Mouse (Mus musculus): ENCODE measurements at regions not wholly inside any gene's neighbourhood (a gene's known extent, or its start where the extent isn't known, plus 50 kb on each side); places are given as distances from the start of the nearest gene placed in this dataset.

GRCm38 (mm10) chr6:37618990-37619389 is 89.0 kb downstream of the Akr1d1 start:
- no peak for DNase-seq (ENCODE audit: low spot score)
- H3K36me3 ChIP-seq (replicated peaks; ENCODE audit: control insufficient read depth, insufficient read depth) = no peaks in the 10 kb centered on the region
- WGBS = 89% methylated on average over 9 of the region's 9 CpGs

GRCm38 (mm10) chr6:37621364-37622029 is 91.5 kb downstream of the Akr1d1 start:
- Histone ChIP-seq H3K9ac (no peak overlapping the region), H3K4me3 (replicated peaks; ENCODE audit: low read length) (no peak overlapping the region), H3K4me1 (replicated peaks; ENCODE audit: control insufficient read depth, insufficient read depth, low read length) (peaks cover 3% of the 10 kb centered on the region; the same call in 1 of the 2 replicates), H3K9me3 (ENCODE audit: control insufficient read depth, low read length) (no peaks in the 10 kb centered on the region), H3K27me3 (ENCODE audit: control insufficient read depth, insufficient read depth, low read length) (no peaks in the 10 kb centered on the region), H3K36me3 (replicated peaks; ENCODE audit: control insufficient read depth, insufficient read depth) (no peaks in the 10 kb centered on the region), H3K27ac (no peak overlapping the region), H3K4me2 (replicated peaks) (no peak overlapping the region)
- DNase-seq (ENCODE audit: low spot score) (no peak), ATAC-seq (ENCODE audit: low FRiP score) (0 out of 2 replicates have a peak, but pooled peaks have one; percentile 46)
- WGBS = 44% methylated on average over 7 of the region's 7 CpGs

More at GRCm38 (mm10) chr6:37618990-37619389, 89.0 kb downstream of the Akr1d1 start:
- no peak overlapping the region for H3K4me3 ChIP-seq (replicated peaks; ENCODE audit: low read length)
- no peaks in the 10 kb centered on the region for H3K9me3 ChIP-seq (ENCODE audit: control insufficient read depth, low read length)
- ATAC-seq (ENCODE audit: low FRiP score) = no peak
- H3K4me1 ChIP-seq (replicated peaks; ENCODE audit: control insufficient read depth, insufficient read depth, low read length) = peaks cover 3% of the 10 kb centered on the region; the same call in 1 of the 2 replicates
- no peak overlapping the region for H3K9ac ChIP-seq
- no peak overlapping the region for H3K27ac ChIP-seq
- H3K27me3 ChIP-seq (ENCODE audit: control insufficient read depth, insufficient read depth, low read length) = no peaks in the 10 kb centered on the region
- H3K4me2 ChIP-seq (replicated peaks) = no peak overlapping the region

- no peak for ATAC-seq (ENCODE audit: low FRiP score)
- Histone ChIP-seq H3K36me3 (replicated peaks; ENCODE audit: control insufficient read depth, insufficient read depth) (no peaks in the 10 kb centered on the region), H3K9me3 (ENCODE audit: control insufficient read depth, low read length) (no peaks in the 10 kb centered on the region), H3K9ac (no peak overlapping the region), H3K27me3 (ENCODE audit: control insufficient read depth, insufficient read depth, low read length) (no peaks in the 10 kb centered on the region), H3K4me1 (replicated peaks; ENCODE audit: control insufficient read depth, insufficient read depth, low read length) (peaks cover 3% of the 10 kb centered on the region; the same call in 1 of the 2 replicates), H3K4me2 (replicated peaks) (no peak overlapping the region), H3K27ac (no peak overlapping the region), H3K4me3 (replicated peaks; ENCODE audit: low read length) (no peak overlapping the region)
- 87% methylated on average over 2 of the region's 2 CpGs for WGBS
- DNase-seq (ENCODE audit: low spot score) = no peak
These were observed 92.3 kb downstream of the Akr1d1 start for GRCm38 (mm10) chr6:37622273-37622672.

- Histone ChIP-seq H3K27me3 (ENCODE audit: control insufficient read depth, insufficient read depth, low read length) (no peaks in the 10 kb centered on the region), H3K4me3 (replicated peaks; ENCODE audit: low read length) (no peak overlapping the region), H3K4me1 (replicated peaks; ENCODE audit: control insufficient read depth, insufficient read depth, low read length) (no peaks in the 10 kb centered on the region), H3K9me3 (ENCODE audit: control insufficient read depth, low read length) (no peaks in the 10 kb centered on the region), H3K9ac (no peak overlapping the region), H3K4me2 (replicated peaks) (no peak overlapping the region), H3K27ac (no peak overlapping the region), H3K36me3 (replicated peaks; ENCODE audit: control insufficient read depth, insufficient read depth) (no peaks in the 10 kb centered on the region)
- ATAC-seq (ENCODE audit: low FRiP score) (no peak), DNase-seq (ENCODE audit: low spot score) (no peak)
- 90% methylated on average over 5 of the region's 5 CpGs for WGBS
These were observed 97.2 kb downstream of the Akr1d1 start for GRCm38 (mm10) chr6:37627206-37627605.

GRCm38 (mm10) chr6:37633948-37634347 is 104.0 kb downstream of the Akr1d1 start:
- Histone ChIP-seq H3K4me2 (replicated peaks) (no peak overlapping the region), H3K9ac (no peak overlapping the region), H3K4me3 (replicated peaks; ENCODE audit: low read length) (no peak overlapping the region), H3K27me3 (ENCODE audit: control insufficient read depth, insufficient read depth, low read length) (no peaks in the 10 kb centered on the region), H3K4me1 (replicated peaks; ENCODE audit: control insufficient read depth, insufficient read depth, low read length) (no peaks in the 10 kb centered on the region), H3K36me3 (replicated peaks; ENCODE audit: control insufficient read depth, insufficient read depth) (no peaks in the 10 kb centered on the region), H3K27ac (no peak overlapping the region), H3K9me3 (ENCODE audit: control insufficient read depth, low read length) (no peaks in the 10 kb centered on the region)
- ATAC-seq (ENCODE audit: low FRiP score) = no peak
- WGBS = 87% methylated on average over 1 of the region's 1 CpGs
- DNase-seq (ENCODE audit: low spot score) = no peak

GRCm38 (mm10) chr6:37642066-37642465 is 112.1 kb downstream of the Akr1d1 start:
- Histone ChIP-seq H3K27me3 (ENCODE audit: control insufficient read depth, insufficient read depth, low read length) (no peaks in the 10 kb centered on the region), H3K9me3 (ENCODE audit: control insufficient read depth, low read length) (no peaks in the 10 kb centered on the region), H3K9ac (peak overlapping the region; percentile 32), H3K4me3 (replicated peaks; ENCODE audit: low read length) (no peak overlapping the region), H3K4me1 (replicated peaks; ENCODE audit: control insufficient read depth, insufficient read depth, low read length) (peaks cover 25% of the 10 kb centered on the region), H3K4me2 (replicated peaks) (peak overlapping the region; percentile 43), H3K27ac (peak overlapping the region; percentile 88), H3K36me3 (replicated peaks; ENCODE audit: control insufficient read depth, insufficient read depth) (no peaks in the 10 kb centered on the region)
- DNase-seq (ENCODE audit: low spot score) = peak; percentile 38
- no peak for ATAC-seq (ENCODE audit: low FRiP score)
- 29% methylated on average over 4 of the region's 4 CpGs for WGBS

GRCm38 (mm10) chr6:37642701-37643121 is 112.7 kb downstream of the Akr1d1 start:
- DNase-seq (ENCODE audit: low spot score) (peak; percentile 89), ATAC-seq (ENCODE audit: low FRiP score) (peak; percentile 87)
- no peaks in the 10 kb centered on the region for H3K27me3 ChIP-seq (ENCODE audit: control insufficient read depth, insufficient read depth, low read length)
- H3K27ac ChIP-seq = peak overlapping the region; percentile 88
- WGBS = 8% methylated on average over 8 of the region's 8 CpGs
- no peaks in the 10 kb centered on the region for H3K36me3 ChIP-seq (replicated peaks; ENCODE audit: control insufficient read depth, insufficient read depth)
- H3K9me3 ChIP-seq (ENCODE audit: control insufficient read depth, low read length) = no peaks in the 10 kb centered on the region
- peak overlapping the region; percentile 32 for H3K9ac ChIP-seq
- peak overlapping the region; percentile 13; the same call in 1 of the 2 replicates for H3K4me3 ChIP-seq (replicated peaks; ENCODE audit: low read length)
- peaks cover 25% of the 10 kb centered on the region for H3K4me1 ChIP-seq (replicated peaks; ENCODE audit: control insufficient read depth, insufficient read depth, low read length)
- peak overlapping the region; percentile 43 for H3K4me2 ChIP-seq (replicated peaks)

GRCm38 (mm10) chr6:37643176-37643575 is 113.2 kb downstream of the Akr1d1 start:
- H3K36me3 ChIP-seq (replicated peaks; ENCODE audit: control insufficient read depth, insufficient read depth) = no peaks in the 10 kb centered on the region
- H3K9ac ChIP-seq = peak overlapping the region; percentile 32; the same call in 1 of the 2 replicates
- peaks cover 25% of the 10 kb centered on the region for H3K4me1 ChIP-seq (replicated peaks; ENCODE audit: control insufficient read depth, insufficient read depth, low read length)
- H3K27ac ChIP-seq = peak overlapping the region; percentile 88
- WGBS = 19% methylated on average over 4 of the region's 4 CpGs
- peak; percentile 51 for ATAC-seq (ENCODE audit: low FRiP score)
- no peak overlapping the region for H3K4me3 ChIP-seq (replicated peaks; ENCODE audit: low read length)
- no peaks in the 10 kb centered on the region for H3K9me3 ChIP-seq (ENCODE audit: control insufficient read depth, low read length)
- H3K4me2 ChIP-seq (replicated peaks) = peak overlapping the region; percentile 43
- no peaks in the 10 kb centered on the region for H3K27me3 ChIP-seq (ENCODE audit: control insufficient read depth, insufficient read depth, low read length)
- DNase-seq (ENCODE audit: low spot score) = no peak

- peak; percentile 64 for DNase-seq (ENCODE audit: low spot score)
- Histone ChIP-seq H3K4me2 (replicated peaks) (no peak overlapping the region; the same call in 1 of the 2 replicates), H3K27ac (peak overlapping the region; percentile 88), H3K36me3 (replicated peaks; ENCODE audit: control insufficient read depth, insufficient read depth) (no peaks in the 10 kb centered on the region), H3K9me3 (ENCODE audit: control insufficient read depth, low read length) (no peaks in the 10 kb centered on the region), H3K27me3 (ENCODE audit: control insufficient read depth, insufficient read depth, low read length) (no peaks in the 10 kb centered on the region), H3K9ac (no peak overlapping the region), H3K4me1 (replicated peaks; ENCODE audit: control insufficient read depth, insufficient read depth, low read length) (peaks cover 25% of the 10 kb centered on the region), H3K4me3 (replicated peaks; ENCODE audit: low read length) (no peak overlapping the region)
- WGBS = 12% methylated on average over 2 of the region's 2 CpGs
- ATAC-seq (ENCODE audit: low FRiP score) = peak; percentile 69
These were observed 113.7 kb downstream of the Akr1d1 start for GRCm38 (mm10) chr6:37643718-37644117.
